Mouse (Mus musculus) C2C12 (cell line): ENCODE data around the gene Col3a1.
A peak's percentile ranks its signal among the peaks of the same experiment; 100 is the strongest.

ENCODE experiments used
- CEBPB ChIP-seq: IDR thresholded peaks from one replicate; pipeline ENCODE4 v1.6.1; 2011; ENCODE audit warnings: low read depth, mild to moderate bottlenecking, control low read depth, moderate library complexity
- CTCF ChIP-seq: IDR thresholded peaks from one replicate; pipeline ENCODE4 v1.5.1; 2011; ENCODE audit not compliant: control insufficient read depth, insufficient read depth, insufficient read length
- MAX ChIP-seq: IDR thresholded peaks from one replicate; pipeline ENCODE4 v1.6.1; 2011; ENCODE audit warnings: mild to moderate bottlenecking, control low read depth
- MYOD1 ChIP-seq: IDR thresholded peaks from one replicate; pipeline ENCODE4 v1.6.1; 2011; ENCODE audit warnings: low read depth; ENCODE audit not compliant: control insufficient read depth, insufficient read length
- USF1 ChIP-seq: IDR thresholded peaks from one replicate; pipeline ENCODE4 v1.6.1; 2011; ENCODE audit warnings: low read depth, mild to moderate bottlenecking, control low read depth, moderate library complexity

GRCm38 (mm10) chr1:45309015-45309414, 2.3 kb upstream of the Col3a1 start:
- TF ChIP-seq CTCF (no peak), USF1 (no peak), MAX (no peak), MYOD1 (peak; percentile 21), CEBPB (no peak)
